Mouse (Mus musculus) forebrain, embryonic 14.5 days (tissue): ENCODE results near the gene Iqcj. TPM values are rescaled to one million over a fixed set of nuclear protein-coding genes. Genes with fewer than 3 reads are reported as not detected.

Source experiments
- polyA plus RNA-seq: library from polyadenylated mRNA; unstranded; fragments of >200 nt; fragmentation: Nextera tagmentation; extraction: Ambion mirVana; gene quantifications from 2 replicates; pipeline ENCODE4 v1.2.1, GENCODE M21; 2014

Iqcj gene
- polyA plus RNA-seq, 1 experiment from 2014 or later: 0.18 TPM

Other genes starting within 250 kb of the Iqcj start
- 2.8 and 5.0 TPM in 2 replicates for gene Iqschfp, start within 50 bp of the Iqcj start, polyA plus RNA-seq
- gene Schip1, start 172.6 kb downstream of the Iqcj start, polyA plus RNA-seq: 165 and 199 TPM in 2 replicates